Mouse (Mus musculus) lung, postnatal 0 days (tissue): ENCODE measurements around the gene Foxs1. TPM values are rescaled to one million over a fixed set of nuclear protein-coding genes. Genes with fewer than 3 reads are reported as not detected.
A peak's percentile ranks its signal among the peaks of the same experiment; 100 is the strongest.

Experiments
- ATAC-seq: fragments of 200-750 bp; cut with Nextera tagmentation; 2 replicates; pipeline ENCODE4 v1.8.0; 2017; ENCODE audit warnings: moderate library complexity
- DNase-seq: peaks from one replicate; pipeline ENCODE4 v3.0.0-alpha.2; 2016; ENCODE audit warnings: low spot score
- H3K27ac ChIP-seq: fragments of 300-500 bp; sonication (generic); 2 replicates; pipeline ENCODE4 v1.5.1; 2014; ENCODE audit warnings: antibody characterized with exemption, mild to moderate bottlenecking, low read length, mixed read lengths
- H3K27me3 ChIP-seq: fragments of 300-500 bp; sonication (generic); replicated peaks from 2 replicates; pipeline ENCODE4 v1.6.1; 2014; ENCODE audit warnings: low read length, mixed read lengths; ENCODE audit not compliant: insufficient read depth
- H3K36me3 ChIP-seq: fragments of 300-500 bp; sonication (generic); 2 replicates; pipeline ENCODE4 v1.6.1; 2014; ENCODE audit warnings: low read length, mixed read lengths; ENCODE audit not compliant: insufficient read depth
- H3K4me1 ChIP-seq: fragments of 300-500 bp; sonication (generic); 2 replicates; pipeline ENCODE4 v1.6.1; 2014; ENCODE audit warnings: antibody characterized with exemption, low read depth, low read length, mixed read lengths; ENCODE audit not compliant: insufficient read depth
- H3K4me2 ChIP-seq: fragments of 300-500 bp; sonication (generic); replicated peaks from 2 replicates; pipeline ENCODE4 v1.6.1; 2014; ENCODE audit warnings: low read depth, mild to moderate bottlenecking, low read length, moderate library complexity, mixed read lengths
- H3K4me3 ChIP-seq: fragments of 300-500 bp; sonication (generic); 2 replicates; pipeline ENCODE4 v1.5.1; 2014; ENCODE audit warnings: low read depth, low read length
- H3K9ac ChIP-seq: fragments of 300-500 bp; sonication (generic); replicated peaks from 2 replicates; pipeline ENCODE4 v1.6.1; 2014; ENCODE audit warnings: low read depth, mild to moderate bottlenecking
- H3K9me3 ChIP-seq: fragments of 300-500 bp; sonication (generic); 2 replicates; pipeline ENCODE4 v1.6.1; 2016; ENCODE audit warnings: low read length, mixed read lengths
- CTCF ChIP-seq: IDR thresholded peaks from 2 replicates; pipeline ENCODE4 v1.5.1; 2016; ENCODE audit warnings: antibody characterized with exemption, mild to moderate bottlenecking
- EP300 ChIP-seq: IDR thresholded peaks from 2 replicates; pipeline ENCODE4 v1.6.1; 2016; ENCODE audit warnings: antibody characterized with exemption, mild to moderate bottlenecking, control low read depth
- WGBS: fragments of 180-500 bp; shearing (Covaris S2); extraction: QIAGEN DNeasy Blood & Tissue Kit; methylation state at CpG from one replicate; pipeline ENCODE4 v1.1.7; 2014; 5-methylcytosine and 5-hydroxymethylcytosine counted together
- polyA plus RNA-seq: library from polyadenylated mRNA; unstranded; fragments of >200 nt; fragmentation: Nextera tagmentation; extraction: Ambion mirVana; gene quantifications from 2 replicates; pipeline ENCODE4 v1.2.1, GENCODE M21; 2015

Foxs1 gene
- polyA plus RNA-seq, 1 experiment from 2014 or later: 13.2 TPM

GRCm38 (mm10) chr2:152914310-152915120 is 18.5 kb downstream of the Foxs1 start:
- 2% methylated on average over 18 of the region's 18 CpGs for WGBS
- ATAC-seq (peak; percentile 82), DNase-seq (peak; percentile 88)
- Histone ChIP-seq H3K9ac (no peak overlapping the region), H3K27ac (no peak overlapping the region), H3K36me3 (no peaks in the 10 kb centered on the region), H3K4me2 (peak overlapping the region; percentile 33), H3K4me3 (no peak overlapping the region), H3K27me3 (peaks cover 17% of the 10 kb centered on the region), H3K4me1 (peaks cover 2% of the 10 kb centered on the region; the same call in 1 of the 2 replicates), H3K9me3 (no peaks in the 10 kb centered on the region)
- TF ChIP-seq EP300 (no peak), CTCF (peak; percentile 98)

GRCm38 (mm10) chr2:152913471-152913870 is 19.5 kb downstream of the Foxs1 start:
- no peak overlapping the region for H3K4me2 ChIP-seq
- peaks cover 17% of the 10 kb centered on the region for H3K27me3 ChIP-seq
- H3K9me3 ChIP-seq: no peaks in the 10 kb centered on the region
- ATAC-seq (no peak), DNase-seq (no peak)
- peaks cover 2% of the 10 kb centered on the region; the same call in 1 of the 2 replicates for H3K4me1 ChIP-seq
- no peak overlapping the region for H3K9ac ChIP-seq
- no peak overlapping the region for H3K27ac ChIP-seq
- 31% methylated on average over 7 of the region's 7 CpGs for WGBS
- H3K36me3 ChIP-seq: no peaks in the 10 kb centered on the region
- TF ChIP-seq CTCF: no peak
- no peak for TF ChIP-seq EP300
- H3K4me3 ChIP-seq: no peak overlapping the region

GRCm38 (mm10) chr2:152911432-152911831 is 21.6 kb downstream of the Foxs1 start:
- ATAC-seq (no peak), DNase-seq (no peak)
- Histone ChIP-seq H3K4me2 (no peak overlapping the region), H3K36me3 (no peaks in the 10 kb centered on the region), H3K9ac (no peak overlapping the region), H3K4me1 (peaks cover 2% of the 10 kb centered on the region; the same call in 1 of the 2 replicates), H3K4me3 (no peak overlapping the region), H3K27me3 (peaks cover 17% of the 10 kb centered on the region), H3K27ac (no peak overlapping the region), H3K9me3 (no peaks in the 10 kb centered on the region)
- no peak for TF ChIP-seq EP300
- TF ChIP-seq CTCF: no peak
- 30% methylated on average over 6 of the region's 6 CpGs for WGBS

- TF ChIP-seq EP300 (no peak), CTCF (no peak)
- no peak within 1 kb of the TSS for H3K9ac ChIP-seq
- 21% methylated on average over 12 of the region's 12 CpGs for WGBS
- ATAC-seq: no peak
- peaks cover 17% of the 10 kb centered on the region for H3K27me3 ChIP-seq
- H3K9me3 ChIP-seq: no peaks in the 10 kb centered on the region
- no peak within 1 kb of the TSS for H3K27ac ChIP-seq
- no peak within 1 kb of the TSS for H3K4me3 ChIP-seq
- DNase-seq: no peak
- H3K4me1 ChIP-seq: peaks cover 2% of the 10 kb centered on the region; the same call in 1 of the 2 replicates
- H3K36me3 ChIP-seq: no peaks in the 10 kb centered on the region
- H3K4me2 ChIP-seq: no peak within 1 kb of the TSS
These were observed 22.0 kb downstream of the Foxs1 start, which contains the start of gene Mylk2 for GRCm38 (mm10) chr2:152911031-152911430. TSS of gene Mylk2 (plus strand) at chr2:152911352.

GRCm38 (mm10) chr2:152909848-152910247 is 23.2 kb downstream of the Foxs1 start:
- DNase-seq: no peak
- Histone ChIP-seq H3K4me2 (no peak overlapping the region), H3K4me1 (peaks cover 2% of the 10 kb centered on the region; the same call in 1 of the 2 replicates), H3K27ac (no peak overlapping the region), H3K9ac (no peak overlapping the region), H3K36me3 (no peaks in the 10 kb centered on the region), H3K9me3 (no peaks in the 10 kb centered on the region), H3K4me3 (no peak overlapping the region), H3K27me3 (peaks cover 17% of the 10 kb centered on the region)
- TF ChIP-seq CTCF (no peak), EP300 (no peak)
- 64% methylated on average over 6 of the region's 6 CpGs for whole genome bisulfite sequencing
- ATAC-seq: no peak

- Histone ChIP-seq H3K9ac (no peak overlapping the region), H3K4me1 (no peaks in the 10 kb centered on the region), H3K4me3 (no peak overlapping the region), H3K9me3 (no peaks in the 10 kb centered on the region), H3K27me3 (peaks cover 10% of the 10 kb centered on the region), H3K27ac (no peak overlapping the region), H3K4me2 (no peak overlapping the region), H3K36me3 (no peaks in the 10 kb centered on the region)
- DNase-seq (no peak), ATAC-seq (no peak)
- TF ChIP-seq EP300 (no peak), CTCF (no peak)
- WGBS: 53% methylated on average over 14 of the region's 14 CpGs
These were observed 25.7 kb downstream of the Foxs1 start for GRCm38 (mm10) chr2:152907114-152907943.
